Mouse (Mus musculus) lung, postnatal 4 days (tissue): ENCODE measurements at regions not wholly inside any gene's neighbourhood (a gene's known extent, or its start where the extent isn't known, plus 50 kb on each side); places are given as distances from the start of the nearest gene placed in this dataset.
A peak's percentile ranks its signal among the peaks of the same experiment; 100 is the strongest.

ENCODE experiments used
- DNase-seq, 2 experiments: peaks; one replicate each; pipeline ENCODE4 v3.0.0; 2021

- peak in 1 of 2 experiments; percentile 45 for DNase-seq
These were observed 137.0 kb downstream of the Nufip1 start for GRCm38 (mm10) chr14:76247664-76248063.

- DNase-seq, result no peak
These were observed 143.2 kb downstream of the Nufip1 start for GRCm38 (mm10) chr14:76253850-76254249.

- DNase-seq, result peak; percentile 24 to 40
These were observed 144.1 kb downstream of the Nufip1 start for GRCm38 (mm10) chr14:76254565-76255501.

- no peak for DNase-seq
These were observed 145.3 kb downstream of the Nufip1 start for GRCm38 (mm10) chr14:76255971-76256370.

- no peak for DNase-seq
These were observed 147.9 kb downstream of the Nufip1 start for GRCm38 (mm10) chr14:76258626-76259025.

GRCm38 (mm10) chr14:76260628-76261293, 150.1 kb downstream of the Nufip1 start:
- no peak for DNase-seq

- no peak for DNase-seq
These were observed 151.1 kb upstream of the Tsc22d1 start for GRCm38 (mm10) chr14:76263682-76264081.

- no peak for DNase-seq
These were observed 148.9 kb upstream of the Tsc22d1 start for GRCm38 (mm10) chr14:76265819-76266218.

GRCm38 (mm10) chr14:76266249-76266648, 148.5 kb upstream of the Tsc22d1 start:
- DNase-seq, result no peak

- DNase-seq, result no peak
These were observed 147.7 kb upstream of the Tsc22d1 start for GRCm38 (mm10) chr14:76267091-76267490.

GRCm38 (mm10) chr14:76271190-76271589, 143.6 kb upstream of the Tsc22d1 start:
- DNase-seq, result no peak

- DNase-seq, result no peak
These were observed 141.9 kb upstream of the Tsc22d1 start for GRCm38 (mm10) chr14:76272840-76273239.

- DNase-seq, result peak in 1 of 2 experiments; percentile 13
These were observed 138.1 kb upstream of the Tsc22d1 start for GRCm38 (mm10) chr14:76276655-76277054.

- DNase-seq, result no peak
These were observed 135.9 kb upstream of the Tsc22d1 start for GRCm38 (mm10) chr14:76278751-76279450.

- peak in 1 of 2 experiments; percentile 29 for DNase-seq
These were observed 135.2 kb upstream of the Tsc22d1 start for GRCm38 (mm10) chr14:76279561-76279960.

GRCm38 (mm10) chr14:76281867-76282266, 132.9 kb upstream of the Tsc22d1 start:
- DNase-seq, result no peak

- no peak for DNase-seq
These were observed 127.0 kb upstream of the Tsc22d1 start for GRCm38 (mm10) chr14:76287768-76288167.

GRCm38 (mm10) chr14:76290401-76291018, 124.3 kb upstream of the Tsc22d1 start:
- DNase-seq, result no peak

GRCm38 (mm10) chr14:76292211-76292610, 122.5 kb upstream of the Tsc22d1 start:
- no peak for DNase-seq

- peak; percentile 22 to 37 for DNase-seq
These were observed 119.2 kb upstream of the Tsc22d1 start for GRCm38 (mm10) chr14:76295411-76296169.

- DNase-seq, result no peak
These were observed 116.9 kb upstream of the Tsc22d1 start for GRCm38 (mm10) chr14:76297864-76298263.
